Mouse (Mus musculus) limb, embryonic 12.5 days (tissue): Measurements from ENCODE around the gene Atp2b4. TPM values are rescaled to one million over a fixed set of nuclear protein-coding genes. Genes with fewer than 3 reads are reported as not detected.
A peak's percentile ranks its signal among the peaks of the same experiment; 100 is the strongest.

Experiments
- ATAC-seq: fragments of 200-750 bp; cut with Nextera tagmentation; 2 replicates; pipeline ENCODE4 v1.8.0; 2017; ENCODE audit warnings: low read depth, moderate TSS enrichment; ENCODE audit not compliant: insufficient number of reproducible peaks, insufficient read depth, low FRiP score, low TSS enrichment
- H3K27ac ChIP-seq: fragments of 300-500 bp; sonication (generic); 2 replicates; pipeline ENCODE4 v1.5.1; 2016; ENCODE audit warnings: mild to moderate bottlenecking, moderate library complexity
- H3K27me3 ChIP-seq: fragments of 300-500 bp; sonication (generic); 2 replicates; pipeline ENCODE4 v1.6.1; 2016; ENCODE audit warnings: mild to moderate bottlenecking, moderate library complexity
- H3K36me3 ChIP-seq: fragments of 300-500 bp; sonication (generic); 2 replicates; pipeline ENCODE4 v1.6.1; 2016; ENCODE audit warnings: mild to moderate bottlenecking, moderate library complexity
- H3K4me1 ChIP-seq: fragments of 300-500 bp; sonication (generic); replicated peaks from 2 replicates; pipeline ENCODE4 v1.6.1; 2016
- H3K4me2 ChIP-seq: fragments of 300-500 bp; sonication (generic); 2 replicates; pipeline ENCODE4 v1.6.1; 2016; ENCODE audit warnings: mild to moderate bottlenecking, moderate library complexity
- H3K4me3 ChIP-seq: fragments of 300-500 bp; sonication (generic); replicated peaks from 2 replicates; pipeline ENCODE4 v1.5.1; 2016; ENCODE audit warnings: mild to moderate bottlenecking
- H3K9ac ChIP-seq: fragments of 300-500 bp; sonication (generic); replicated peaks from 2 replicates; pipeline ENCODE4 v1.6.1; 2016; ENCODE audit warnings: mild to moderate bottlenecking, moderate library complexity
- H3K9me3 ChIP-seq: fragments of 300-500 bp; sonication (generic); 2 replicates; pipeline ENCODE4 v1.6.1; 2016; ENCODE audit warnings: mild to moderate bottlenecking, moderate library complexity
- WGBS: fragments of 180-500 bp; shearing (Covaris S2); methylation state at CpG from one replicate; pipeline ENCODE4 v1.1.7; 2016; 5-methylcytosine and 5-hydroxymethylcytosine counted together
- polyA plus RNA-seq: library from polyadenylated mRNA; unstranded; fragments of >200 nt; fragmentation: Nextera tagmentation; extraction: Ambion mirVana; gene quantifications from 2 replicates; pipeline ENCODE4 v1.2.1, GENCODE M21; 2016

The Atp2b4 gene
- polyA plus RNA-seq, 1 experiment from 2014 or later, result 8.5 TPM

DNA sequence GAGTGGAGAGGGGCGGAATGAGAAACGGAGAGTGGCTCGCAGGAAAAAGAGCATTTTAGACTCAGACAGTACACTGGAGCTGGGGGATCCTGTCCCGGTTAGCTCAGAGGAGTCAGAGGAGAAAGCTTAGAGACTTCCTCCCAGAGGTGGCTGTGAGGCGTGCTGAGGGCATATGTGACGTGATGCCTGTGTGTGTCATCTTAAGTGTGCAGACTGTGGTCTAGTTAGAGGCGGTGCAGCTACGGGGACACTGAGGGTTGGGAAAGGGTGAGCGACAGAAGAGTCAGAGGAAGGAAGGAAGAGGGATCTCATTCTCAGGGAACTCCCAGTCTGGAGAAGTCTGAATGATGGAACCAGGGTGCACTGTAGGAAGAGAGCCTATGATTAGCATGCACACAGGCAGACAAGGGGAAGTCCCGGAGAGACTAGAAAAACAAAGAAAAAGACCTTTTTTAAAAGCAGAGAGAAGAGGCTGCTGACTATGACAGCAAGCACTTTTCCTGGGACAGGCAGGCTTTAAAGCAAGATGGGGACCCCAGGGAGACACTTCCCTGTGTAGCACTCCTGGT is 28.9 kb downstream of the Atp2b4 start:
- H3K36me3 ChIP-seq, result no peaks in the 10 kb centered on the region
- no peaks in the 10 kb centered on the region for H3K27me3 ChIP-seq
- H3K9ac ChIP-seq, result no peak overlapping the region
- peaks cover 12% of the 10 kb centered on the region for H3K4me1 ChIP-seq
- no peak for ATAC-seq
- H3K9me3 ChIP-seq, result no peaks in the 10 kb centered on the region
- H3K27ac ChIP-seq, result no peak overlapping the region
- 83% methylated on average over 10 of the region's 10 CpGs for WGBS
- H3K4me3 ChIP-seq, result no peak overlapping the region
- H3K4me2 ChIP-seq, result no peak overlapping the region

GRCm38 (mm10) chr1:133767994-133768393 is 32.8 kb downstream of the Atp2b4 start:
- Histone ChIP-seq H3K27ac (peak overlapping the region; percentile 82), H3K4me2 (no peak overlapping the region), H3K4me1 (peaks cover 38% of the 10 kb centered on the region), H3K27me3 (no peaks in the 10 kb centered on the region), H3K9ac (no peak overlapping the region), H3K9me3 (no peaks in the 10 kb centered on the region), H3K36me3 (no peaks in the 10 kb centered on the region), H3K4me3 (no peak overlapping the region)
- 83% methylated on average over 5 of the region's 5 CpGs for WGBS
- ATAC-seq, result no peak

DNA sequence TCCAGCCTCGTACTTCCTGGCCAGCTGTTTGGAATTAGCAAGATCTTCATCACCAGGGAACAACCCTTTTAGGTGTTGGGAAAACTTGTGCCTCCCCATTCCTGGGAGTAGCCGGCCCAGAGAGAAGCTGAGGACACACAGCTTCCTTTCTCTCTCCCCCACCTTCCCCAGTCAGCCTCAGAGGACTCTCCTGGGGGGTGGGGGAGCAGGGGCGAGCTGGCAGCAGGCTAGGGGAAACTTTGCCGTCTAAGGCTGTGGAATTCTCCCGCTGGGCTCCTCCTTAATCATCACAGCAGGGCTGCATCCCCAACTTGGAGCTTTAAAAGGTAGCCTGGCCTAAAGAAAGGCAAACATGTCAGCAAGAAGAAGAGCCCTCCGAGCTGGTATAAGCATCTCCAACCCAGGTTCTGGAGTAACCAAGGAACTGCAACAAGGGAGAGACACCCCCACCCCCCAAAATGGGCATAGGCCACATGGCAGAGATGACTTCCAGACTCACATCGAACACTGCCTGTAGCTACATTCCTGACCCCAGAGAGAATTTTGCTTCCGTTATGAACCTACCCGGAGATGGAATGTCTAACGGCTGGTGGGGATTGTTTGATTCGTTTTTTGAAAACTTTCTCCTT is 33.8 kb downstream of the Atp2b4 start:
- H3K4me3 ChIP-seq, result no peak overlapping the region
- WGBS, result 10% methylated on average over 11 of the region's 11 CpGs
- peaks cover 47% of the 10 kb centered on the region for H3K4me1 ChIP-seq

GRCm38 (mm10) chr1:133765376-133765775 is 35.5 kb downstream of the Atp2b4 start:
- no peaks in the 10 kb centered on the region for H3K9me3 ChIP-seq
- no peak for ATAC-seq
- H3K4me1 ChIP-seq, result peaks cover 57% of the 10 kb centered on the region
- no peak overlapping the region for H3K9ac ChIP-seq
- no peak overlapping the region for H3K27ac ChIP-seq
- H3K4me2 ChIP-seq, result no peak overlapping the region
- no peaks in the 10 kb centered on the region for H3K27me3 ChIP-seq
- 58% methylated on average over 4 of the region's 4 CpGs for WGBS
- H3K36me3 ChIP-seq, result no peaks in the 10 kb centered on the region
- no peak overlapping the region for H3K4me3 ChIP-seq

More for the DNA sequence above, 33.8 kb downstream of the Atp2b4 start:
- peak overlapping the region; percentile 82 for H3K27ac ChIP-seq
- H3K36me3 ChIP-seq, result no peaks in the 10 kb centered on the region
- no peaks in the 10 kb centered on the region for H3K9me3 ChIP-seq
- no peak overlapping the region for H3K4me2 ChIP-seq
- H3K9ac ChIP-seq, result no peak overlapping the region
- no peak for ATAC-seq
- H3K27me3 ChIP-seq, result no peaks in the 10 kb centered on the region

- ATAC-seq, result peak; percentile 69
- H3K4me2 ChIP-seq, result no peak overlapping the region
- no peaks in the 10 kb centered on the region for H3K36me3 ChIP-seq
- peaks cover 55% of the 10 kb centered on the region for H3K4me1 ChIP-seq
- H3K9me3 ChIP-seq, result no peaks in the 10 kb centered on the region
- WGBS, result 36% methylated on average over 5 of the region's 5 CpGs
- H3K9ac ChIP-seq, result no peak overlapping the region
- no peaks in the 10 kb centered on the region for H3K27me3 ChIP-seq
- H3K4me3 ChIP-seq, result no peak overlapping the region
- peak overlapping the region; percentile 78 for H3K27ac ChIP-seq
Observed at GRCm38 (mm10) chr1:133762946-133763422, 37.9 kb downstream of the Atp2b4 start.

- no peaks in the 10 kb centered on the region for H3K36me3 ChIP-seq
- H3K27me3 ChIP-seq, result no peaks in the 10 kb centered on the region
- no peak for ATAC-seq
- WGBS, result 76% methylated on average over 5 of the region's 5 CpGs
- peaks cover 38% of the 10 kb centered on the region for H3K4me1 ChIP-seq
- H3K4me2 ChIP-seq, result no peak overlapping the region
- H3K4me3 ChIP-seq, result no peak overlapping the region
- no peak overlapping the region for H3K9ac ChIP-seq
- H3K9me3 ChIP-seq, result no peaks in the 10 kb centered on the region
- H3K27ac ChIP-seq, result no peak overlapping the region
Observed at GRCm38 (mm10) chr1:133761278-133761677, 39.6 kb downstream of the Atp2b4 start.

- Histone ChIP-seq H3K27me3 (no peaks in the 10 kb centered on the region), H3K27ac (no peak overlapping the region), H3K9ac (no peak overlapping the region), H3K9me3 (no peaks in the 10 kb centered on the region), H3K4me2 (no peak overlapping the region), H3K36me3 (no peaks in the 10 kb centered on the region), H3K4me1 (0 out of 2 replicates have a peak, but pooled peaks cover 1% of the 10 kb centered on the region), H3K4me3 (no peak overlapping the region)
- no peak for ATAC-seq
- WGBS, result 71% methylated on average over 4 of the region's 4 CpGs
Observed at GRCm38 (mm10) chr1:133754317-133754868, 46.4 kb downstream of the Atp2b4 start.

GRCm38 (mm10) chr1:133753325-133753724 is 47.5 kb downstream of the Atp2b4 start:
- no peak overlapping the region for H3K4me2 ChIP-seq
- H3K4me3 ChIP-seq, result no peak overlapping the region
- no peak overlapping the region for H3K9ac ChIP-seq
- H3K36me3 ChIP-seq, result no peaks in the 10 kb centered on the region
- ATAC-seq, result no peak
- H3K27ac ChIP-seq, result no peak overlapping the region
- H3K4me1 ChIP-seq, result 0 out of 2 replicates have a peak, but pooled peaks cover 6% of the 10 kb centered on the region
- H3K9me3 ChIP-seq, result no peaks in the 10 kb centered on the region
- H3K27me3 ChIP-seq, result no peaks in the 10 kb centered on the region
- 86% methylated on average over 8 of the region's 8 CpGs for WGBS

DNA sequence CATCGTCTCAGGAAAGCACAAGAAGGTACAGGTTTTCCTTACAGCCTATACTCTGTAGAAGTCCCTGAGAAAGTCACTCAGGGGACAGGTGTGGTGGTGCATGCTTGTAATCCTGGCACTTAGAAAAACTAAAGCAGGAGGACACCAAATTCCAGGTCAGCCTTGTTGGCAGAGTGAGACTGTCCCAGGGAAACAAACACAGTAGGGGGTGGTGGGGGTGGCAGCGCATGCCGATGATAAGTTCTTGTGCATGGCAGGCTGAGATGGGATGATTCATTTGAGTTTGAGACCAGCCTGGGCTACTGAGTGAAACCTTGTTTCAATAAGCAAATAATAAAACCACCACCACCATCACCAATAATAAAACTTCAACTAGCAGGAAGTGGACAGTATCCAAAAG is 49.2 kb downstream of the Atp2b4 start:
- Histone ChIP-seq H3K4me1 (peaks cover 17% of the 10 kb centered on the region), H3K36me3 (no peaks in the 10 kb centered on the region), H3K27me3 (no peaks in the 10 kb centered on the region), H3K27ac (no peak overlapping the region), H3K4me2 (no peak overlapping the region), H3K4me3 (no peak overlapping the region), H3K9ac (no peak overlapping the region), H3K9me3 (no peaks in the 10 kb centered on the region)
- 84% methylated on average over 3 of the region's 3 CpGs for WGBS
- no peak for ATAC-seq

DNA sequence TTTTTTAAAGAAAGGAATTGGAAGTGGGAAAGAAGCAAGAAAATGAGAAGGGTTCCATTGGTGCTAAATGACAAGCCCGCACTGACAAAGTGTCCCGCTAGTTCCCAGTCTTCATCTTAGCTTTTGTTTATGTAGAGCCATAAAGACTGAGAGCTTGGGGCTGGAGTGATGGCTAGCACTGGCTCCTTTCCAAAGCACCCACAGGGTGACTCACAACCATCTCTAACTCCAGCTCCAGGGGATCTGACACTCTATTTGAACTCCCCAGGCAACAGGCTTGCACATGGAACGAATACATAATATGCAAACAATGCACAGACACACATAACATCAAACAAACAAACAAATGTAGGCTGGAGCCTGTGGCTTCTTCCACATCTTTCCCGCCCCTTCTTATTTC is 50.9 kb downstream of the Atp2b4 start:
- no peak for ATAC-seq
- Histone ChIP-seq H3K36me3 (no peaks in the 10 kb centered on the region), H3K4me2 (no peak overlapping the region), H3K4me3 (no peak overlapping the region), H3K27me3 (peaks cover 4% of the 10 kb centered on the region; the same call in 1 of the 2 replicates), H3K9ac (no peak overlapping the region), H3K9me3 (no peaks in the 10 kb centered on the region), H3K27ac (no peak overlapping the region), H3K4me1 (peaks cover 29% of the 10 kb centered on the region)
- 76% methylated on average over 4 of the region's 4 CpGs for WGBS

DNA sequence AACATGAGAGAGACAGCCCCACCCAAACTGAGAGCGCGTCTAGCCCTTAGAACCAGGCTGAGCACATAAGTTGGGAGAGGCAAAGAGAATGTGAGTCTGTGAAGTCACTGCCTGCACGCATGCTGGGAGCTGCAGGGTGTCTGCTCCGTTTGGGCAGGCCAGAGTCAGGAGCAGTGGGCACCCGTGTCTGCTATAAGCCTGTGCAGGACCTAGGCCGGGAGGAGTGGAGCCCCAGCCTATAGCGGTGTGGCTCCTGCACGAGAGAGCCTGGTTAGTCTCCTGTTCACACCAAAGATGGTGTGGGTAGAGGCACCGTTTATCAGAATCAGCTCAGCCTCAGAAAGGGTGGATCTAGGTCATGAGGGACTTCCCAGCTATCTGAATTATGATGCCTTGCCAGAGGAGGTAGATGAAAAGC is 55.8 kb downstream of the Atp2b4 start:
- Histone ChIP-seq H3K27me3 (peaks cover 12% of the 10 kb centered on the region), H3K9ac (no peak overlapping the region), H3K4me1 (peaks cover 69% of the 10 kb centered on the region), H3K27ac (peak overlapping the region; percentile 84), H3K4me2 (no peak overlapping the region), H3K9me3 (no peaks in the 10 kb centered on the region), H3K36me3 (no peaks in the 10 kb centered on the region), H3K4me3 (no peak overlapping the region)
- 52% methylated on average over 9 of the region's 9 CpGs for WGBS
- 0 out of 2 replicates have a peak, but pooled peaks have one; percentile 35 for ATAC-seq
